Mouse (Mus musculus) lung, adult 2 months (tissue): ENCODE measurements around the gene Dennd2a. TPM values are rescaled to one million over a fixed set of nuclear protein-coding genes. Genes with fewer than 3 reads are reported as not detected.

Source experiments
- DNase-seq: peaks from one replicate; pipeline ENCODE4 v3.0.0; 2022
- H3K4me1 ChIP-seq: fragments of 200-500 bp; 2 replicates; pipeline ENCODE4 v1.6.1; 2011; ENCODE audit warnings: low read length; ENCODE audit not compliant: control insufficient read depth, insufficient read depth
- H3K4me3 ChIP-seq: fragments of 200-500 bp; replicated peaks from 2 replicates; pipeline ENCODE3; 2011; ENCODE audit warnings: low read depth, mild to moderate bottlenecking, control low read depth, low read length; ENCODE audit errors: extremely low read depth
- CTCF ChIP-seq: fragments of 200-500 bp; IDR thresholded peaks from 2 replicates; pipeline ENCODE4 v1.5.1; 2011; ENCODE audit warnings: mild to moderate bottlenecking, low read length, control low read depth; ENCODE audit not compliant: insufficient read depth
- POLR2A ChIP-seq: fragments of 200-500 bp; IDR thresholded peaks from 2 replicates; pipeline ENCODE4 v1.6.1; 2011; ENCODE audit warnings: low read depth, mild to moderate bottlenecking, control low read depth, low read length, borderline replicate concordance; ENCODE audit errors: extremely low read depth
- WGBS: fragments of 180-500 bp; shearing (Covaris S2); methylation state at CpG from one replicate; pipeline ENCODE4 v1.1.7; 2018; 5-methylcytosine and 5-hydroxymethylcytosine counted together
- polyA plus RNA-seq: library from polyadenylated mRNA; depleted of rRNA; stranded (reverse); fragments of >200 nt; gene quantifications from 2 replicates; pipeline ENCODE4 v1.2.3, GENCODE M21; 2012

The Dennd2a gene
- polyA plus RNA-seq, 1 experiment = 22.9 TPM

DNA sequence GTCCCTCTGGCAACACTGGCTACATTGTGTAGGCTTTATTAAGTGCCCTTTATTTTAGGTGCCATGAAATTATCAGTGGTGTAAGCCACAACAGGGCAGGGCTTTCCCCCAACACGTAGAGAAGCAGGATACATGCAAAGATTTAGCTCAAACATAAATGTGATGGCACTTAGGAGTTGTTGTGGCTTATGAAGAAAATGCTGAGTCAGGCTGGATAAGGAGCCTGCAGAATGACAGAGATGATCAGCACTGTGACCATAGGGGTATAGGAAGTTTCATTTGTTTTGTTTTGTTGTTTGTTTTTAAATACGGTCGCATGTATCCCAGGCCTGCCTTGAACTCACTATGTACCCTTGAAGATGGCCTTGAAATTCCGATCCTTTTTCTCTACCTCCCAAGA is 65.5 kb downstream of the Dennd2a start:
- no peak for TF ChIP-seq CTCF
- no peak for TF ChIP-seq POLR2A
- 82% methylated on average over 4 of the region's 4 CpGs for WGBS

DNA sequence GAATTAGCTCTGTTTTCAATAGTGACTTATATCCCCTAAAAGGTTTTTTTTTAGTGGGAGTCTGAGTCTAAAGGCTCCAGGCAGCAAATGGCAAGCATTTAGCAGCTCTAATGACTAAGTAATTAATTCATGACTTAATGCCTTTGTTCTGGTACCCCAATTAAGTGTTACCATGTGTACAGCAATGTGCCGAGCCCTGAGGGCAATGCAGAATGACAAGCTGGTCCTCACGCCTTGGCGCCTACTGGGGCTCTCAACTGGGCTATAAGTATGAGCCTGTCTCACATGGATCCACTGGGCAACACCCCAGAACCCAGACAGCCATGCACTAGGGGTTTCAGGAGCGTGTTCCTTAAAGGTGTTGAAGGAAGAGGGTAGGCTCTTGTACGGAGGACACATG is 66.5 kb downstream of the Dennd2a start:
- WGBS = 92% methylated on average over 5 of the region's 5 CpGs
- TF ChIP-seq CTCF = no peak
- TF ChIP-seq POLR2A = no peak
- no peak for DNase-seq
- Histone ChIP-seq H3K4me1 (0 out of 2 replicates have a peak, but pooled peaks cover 3% of the 10 kb centered on the region), H3K4me3 (no peak overlapping the region)

More for the DNA sequence above, 65.5 kb downstream of the Dennd2a start:
- Histone ChIP-seq H3K4me1 (0 out of 2 replicates have a peak, but pooled peaks cover 3% of the 10 kb centered on the region), H3K4me3 (no peak overlapping the region)
- DNase-seq = no peak

DNA sequence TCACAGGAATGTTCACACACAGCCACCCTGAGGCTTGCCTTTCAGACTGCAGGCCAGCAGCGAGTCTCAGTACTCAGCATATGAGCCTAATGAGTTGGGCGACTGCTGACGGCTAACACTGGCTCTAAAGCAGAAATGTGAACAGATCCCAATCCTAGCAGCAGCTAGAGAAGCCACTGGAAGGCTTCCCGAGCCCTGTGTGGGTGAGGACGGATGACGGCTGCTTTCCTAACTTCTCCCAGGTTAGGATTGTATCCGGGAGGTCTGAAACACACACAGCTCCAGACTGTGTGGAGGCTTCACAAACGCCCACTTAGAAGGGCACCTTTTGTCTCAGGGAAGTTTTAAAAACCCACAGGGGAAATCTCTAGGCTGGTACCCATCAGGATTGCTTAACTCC is 69.4 kb downstream of the Dennd2a start:
- DNase-seq = no peak
- 0 out of 2 replicates have a peak, but pooled peaks cover 3% of the 10 kb centered on the region for H3K4me1 ChIP-seq
- 92% methylated on average over 8 of the region's 8 CpGs for WGBS
- H3K4me3 ChIP-seq = no peak overlapping the region
- TF ChIP-seq POLR2A = no peak
- TF ChIP-seq CTCF = no peak

DNA sequence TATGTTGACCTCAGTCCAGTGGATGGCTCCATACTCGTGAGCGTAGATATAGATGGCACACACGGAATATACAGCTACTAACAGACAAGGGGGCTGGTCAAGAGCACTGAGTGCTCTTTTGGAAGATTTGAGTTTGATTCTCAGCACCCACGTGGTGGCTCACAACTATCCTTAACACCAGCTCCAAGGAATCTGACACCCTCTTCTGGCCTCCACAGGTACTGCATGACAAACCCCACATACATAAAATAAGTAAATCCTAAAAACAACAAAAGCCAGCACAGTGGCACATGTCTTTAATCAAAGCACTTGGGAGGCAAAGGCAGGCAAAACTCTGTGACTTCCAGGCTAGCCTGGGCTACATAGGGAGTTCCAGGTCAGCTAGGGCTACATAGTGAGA is 74.0 kb downstream of the Dennd2a start:
- WGBS = 93% methylated on average over 4 of the region's 4 CpGs
- Histone ChIP-seq H3K4me1 (no peaks in the 10 kb centered on the region), H3K4me3 (no peak overlapping the region)
- no peak for TF ChIP-seq CTCF
- no peak for TF ChIP-seq POLR2A
- DNase-seq = no peak

DNA sequence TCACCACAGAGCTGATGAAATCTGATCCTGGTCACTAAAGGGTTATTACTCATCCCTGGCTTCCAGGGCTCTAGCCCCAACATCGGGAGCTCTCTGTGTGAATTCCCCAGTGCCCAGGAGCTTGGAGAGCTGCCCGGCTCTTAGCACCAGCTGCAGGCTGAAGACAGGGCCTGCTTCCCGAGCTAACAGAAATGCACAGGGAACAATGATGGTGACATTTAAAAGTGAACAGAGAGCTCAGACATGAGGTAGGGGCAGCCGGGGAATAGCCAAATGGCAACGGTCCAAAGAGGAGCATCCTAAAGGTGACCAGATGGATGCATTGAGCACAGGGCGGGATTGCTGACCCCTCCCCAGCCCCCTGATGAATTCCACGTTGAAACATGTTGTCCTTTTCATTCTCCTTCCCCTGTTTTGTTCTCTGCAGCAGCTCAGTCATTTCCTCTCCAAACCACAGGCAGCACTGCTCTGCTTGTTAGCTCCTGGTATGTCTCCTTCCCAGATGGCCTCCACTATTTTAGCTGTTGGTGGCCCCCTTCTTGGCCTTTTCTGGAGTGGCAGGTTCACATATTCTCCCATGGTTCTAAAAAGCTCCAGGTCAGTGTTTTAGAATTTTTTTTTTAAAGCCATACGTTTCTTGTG is 79.0 kb downstream of the Dennd2a start:
- DNase-seq = no peak
- H3K4me1 ChIP-seq = no peaks in the 10 kb centered on the region
- TF ChIP-seq POLR2A = no peak
- TF ChIP-seq CTCF = no peak
- H3K4me3 ChIP-seq = no peak overlapping the region
- WGBS = 53% methylated on average over 8 of the region's 8 CpGs

DNA sequence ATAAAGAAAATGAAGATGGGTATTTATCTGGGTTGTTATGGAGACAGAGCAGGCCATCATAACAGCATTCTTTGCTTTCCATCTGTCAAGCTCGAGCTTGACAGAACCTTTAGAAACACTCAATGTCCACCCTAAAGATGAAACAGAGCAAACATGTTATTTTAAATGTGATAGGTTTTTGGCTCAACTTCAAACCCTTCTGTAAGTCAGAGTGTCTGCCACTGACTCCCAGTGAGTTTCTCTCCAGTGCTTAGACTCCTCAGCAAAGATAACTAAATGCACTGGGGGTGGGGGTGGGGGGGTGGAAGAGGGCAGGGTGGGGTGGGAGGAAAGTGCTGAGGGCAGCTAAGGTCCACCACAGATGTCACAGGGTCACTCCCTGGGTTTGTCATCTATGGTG is 81.0 kb downstream of the Dennd2a start:
- Histone ChIP-seq H3K4me3 (no peak overlapping the region), H3K4me1 (no peaks in the 10 kb centered on the region)
- DNase-seq = no peak
- 53% methylated on average over 1 of the region's 1 CpGs for WGBS
- TF ChIP-seq POLR2A (no peak), CTCF (no peak)

DNA sequence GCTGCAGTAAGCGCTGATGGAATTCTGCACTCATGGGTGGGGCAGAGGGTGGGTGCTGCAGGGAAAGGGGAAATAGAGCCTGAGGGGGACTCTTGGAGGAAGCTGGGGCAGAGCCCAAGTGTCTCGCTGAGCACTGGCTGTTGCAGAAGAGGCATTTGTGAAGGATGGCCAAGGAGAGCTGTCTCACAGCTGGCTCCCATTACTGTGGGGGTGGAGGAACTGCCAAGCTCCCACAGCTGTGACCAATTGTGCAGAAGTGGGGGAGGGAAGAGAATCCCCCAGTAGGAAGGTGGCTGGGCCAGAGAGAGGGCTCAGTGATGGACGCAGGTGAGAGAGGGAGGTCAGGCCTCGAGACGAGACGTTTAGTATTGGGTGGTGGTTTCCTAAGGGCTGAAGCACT is 83.2 kb downstream of the Dennd2a start:
- Histone ChIP-seq H3K4me3 (no peak overlapping the region), H3K4me1 (no peaks in the 10 kb centered on the region)
- WGBS = 59% methylated on average over 6 of the region's 6 CpGs
- no peak for TF ChIP-seq CTCF
- TF ChIP-seq POLR2A = no peak
- DNase-seq = no peak

DNA sequence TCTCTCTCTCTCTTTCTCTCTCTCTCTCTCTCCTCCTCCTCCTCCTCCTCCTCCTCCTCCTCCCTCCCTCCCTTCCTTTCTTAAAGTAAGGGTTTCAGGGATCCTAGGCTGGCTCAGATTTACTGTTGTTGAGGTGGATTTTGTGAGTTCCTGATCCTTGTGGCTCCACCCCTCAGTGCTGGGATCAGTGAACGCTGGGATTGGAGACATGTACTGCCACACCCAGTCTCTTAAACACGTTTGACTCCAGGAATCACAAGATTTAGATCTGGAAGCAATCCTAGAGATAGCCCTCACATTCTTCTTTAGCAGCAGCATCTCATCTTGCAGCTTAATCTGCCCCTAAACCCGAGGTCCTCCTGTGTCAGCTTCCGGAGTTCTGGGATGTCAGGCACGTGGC is 84.8 kb downstream of the Dennd2a start:
- Histone ChIP-seq H3K4me3 (no peak overlapping the region), H3K4me1 (no peaks in the 10 kb centered on the region)
- TF ChIP-seq CTCF = no peak
- no peak for TF ChIP-seq POLR2A
- DNase-seq = no peak
- WGBS = 59% methylated on average over 5 of the region's 5 CpGs

DNA sequence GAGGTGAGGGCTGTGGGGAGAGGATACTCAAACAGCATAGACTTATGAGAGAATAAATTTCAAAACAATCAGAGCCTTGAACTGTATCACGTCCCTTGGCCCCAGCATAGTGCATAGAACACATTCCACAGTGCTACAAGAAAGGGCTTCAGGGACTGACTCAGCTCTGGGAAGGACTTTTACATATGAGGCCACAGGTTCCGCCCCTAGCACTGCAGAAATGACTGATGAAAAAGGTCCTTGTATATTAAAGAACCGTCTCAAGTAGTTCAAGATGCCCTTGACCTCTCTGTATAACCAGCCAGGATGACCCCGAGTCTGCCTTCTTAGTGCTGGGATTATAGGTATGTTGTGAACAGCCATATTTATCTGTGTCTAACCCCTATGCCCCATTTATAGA is 85.4 kb downstream of the Dennd2a start:
- TF ChIP-seq POLR2A = no peak
- no peak for TF ChIP-seq CTCF
- DNase-seq = no peak
- 65% methylated on average over 4 of the region's 4 CpGs for WGBS
- Histone ChIP-seq H3K4me1 (no peaks in the 10 kb centered on the region), H3K4me3 (no peak overlapping the region)

DNA sequence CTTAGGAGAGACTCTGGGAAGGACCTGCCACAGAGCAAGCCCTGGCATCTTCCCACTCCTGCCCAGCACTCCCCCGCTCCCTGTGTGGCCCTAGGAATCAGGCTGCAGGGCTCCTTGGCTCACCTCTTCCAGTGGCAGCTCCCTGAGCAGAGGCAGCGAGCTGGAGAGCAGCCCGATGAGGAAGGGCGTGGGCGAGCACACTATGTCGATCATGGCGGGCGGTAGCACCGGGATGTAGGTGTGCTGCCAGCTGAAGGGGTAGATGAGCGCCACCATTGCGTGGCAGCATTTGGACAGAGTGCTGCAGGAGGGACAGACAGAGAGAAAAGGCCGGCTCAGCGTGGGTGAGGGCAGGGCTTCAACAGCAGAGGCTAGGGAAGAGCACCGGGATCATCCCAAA is 87.6 kb downstream of the Dennd2a start:
- TF ChIP-seq CTCF = no peak
- no peak for TF ChIP-seq POLR2A
- no peak overlapping the region for H3K4me3 ChIP-seq
- 94% methylated on average over 14 of the region's 14 CpGs for WGBS
- no peaks in the 10 kb centered on the region for H3K4me1 ChIP-seq
- no peak for DNase-seq
